Mouse (Mus musculus) heart, embryonic 16.5 days (tissue): Measurements from ENCODE around the gene Slc18b1. TPM values are rescaled to one million over a fixed set of nuclear protein-coding genes. Genes with fewer than 3 reads are reported as not detected.

Experiments
- ATAC-seq: fragments of 200-750 bp; cut with Nextera tagmentation; replicated peaks from 2 replicates; pipeline ENCODE4 v1.8.0; 2017; ENCODE audit warnings: moderate number of reproducible peaks; ENCODE audit not compliant: insufficient read depth, low FRiP score; ENCODE audit errors: extremely low read depth
- H3K27ac ChIP-seq: fragments of 300-500 bp; sonication (generic); 2 replicates; pipeline ENCODE4 v1.5.1; 2014; ENCODE audit warnings: mild to moderate bottlenecking, low read length, control low read depth, moderate library complexity
- H3K27me3 ChIP-seq: fragments of 300-500 bp; sonication (generic); 2 replicates; pipeline ENCODE4 v1.6.1; 2014; ENCODE audit warnings: low read length, mixed read lengths; ENCODE audit not compliant: control insufficient read depth, insufficient read depth
- H3K36me3 ChIP-seq: fragments of 300-500 bp; sonication (generic); 2 replicates; pipeline ENCODE4 v1.6.1; 2014; ENCODE audit not compliant: control insufficient read depth, insufficient read depth
- H3K4me1 ChIP-seq: fragments of 300-500 bp; sonication (generic); 2 replicates; pipeline ENCODE4 v1.6.1; 2014; ENCODE audit warnings: low read length, mixed read lengths; ENCODE audit not compliant: control insufficient read depth, insufficient read depth
- H3K4me2 ChIP-seq: fragments of 300-500 bp; sonication (generic); 2 replicates; pipeline ENCODE4 v1.6.1; 2014; ENCODE audit warnings: low read depth, mild to moderate bottlenecking, control low read depth, low read length
- H3K4me3 ChIP-seq: fragments of 300-500 bp; sonication (generic); 2 replicates; pipeline ENCODE4 v1.5.1; 2014; ENCODE audit warnings: mild to moderate bottlenecking, control low read depth, low read length
- H3K9ac ChIP-seq: fragments of 300-500 bp; sonication (generic); 2 replicates; pipeline ENCODE4 v1.6.1; 2014; ENCODE audit warnings: low read length, control low read depth
- H3K9me3 ChIP-seq: fragments of 300-500 bp; sonication (generic); replicated peaks from 2 replicates; pipeline ENCODE4 v1.6.1; 2016; ENCODE audit warnings: low read length; ENCODE audit not compliant: control insufficient read depth
- WGBS: fragments of 180-500 bp; shearing (Covaris S2); extraction: QIAGEN DNeasy Blood & Tissue Kit; methylation state at CpG from one replicate; pipeline ENCODE4 v1.1.7; 2014; 5-methylcytosine and 5-hydroxymethylcytosine counted together
- polyA plus RNA-seq: library from polyadenylated mRNA; unstranded; fragments of >200 nt; fragmentation: Nextera tagmentation; extraction: Ambion mirVana; gene quantifications from 2 replicates; pipeline ENCODE4 v1.2.1, GENCODE M21; 2015

Gene Slc18b1
- polyA plus RNA-seq, result 8.3 and 9.1 TPM in 2 replicates

GRCm38 (mm10) chr10:23796551-23797503, at the start of gene Slc18b1:
Gene Slc18b1, plus strand, starts transcription at chr10:23796986.
- Histone ChIP-seq H3K4me2 (peak within 1 kb of the TSS; percentile 65), H3K27ac (peak within 1 kb of the TSS; percentile 61), H3K27me3 (no peaks in the 10 kb centered on the region), H3K9ac (peak within 1 kb of the TSS; percentile 87), H3K4me1 (peaks cover 10% of the 10 kb centered on the region), H3K36me3 (0 out of 2 replicates have a peak, but pooled peaks cover 2% of the 10 kb centered on the region), H3K4me3 (peak within 1 kb of the TSS; percentile 81), H3K9me3 (no peaks in the 10 kb centered on the region)
- ATAC-seq, result peak; percentile 70
- WGBS, result 6% methylated on average over 43 of the region's 43 CpGs

- no peak overlapping the region for H3K9ac ChIP-seq
- H3K4me2 ChIP-seq, result no peak overlapping the region
- no peaks in the 10 kb centered on the region for H3K4me1 ChIP-seq
- 73% methylated on average over 7 of the region's 7 CpGs for WGBS
- ATAC-seq, result no peak
- H3K36me3 ChIP-seq, result no peaks in the 10 kb centered on the region
- H3K27ac ChIP-seq, result no peak overlapping the region
- no peaks in the 10 kb centered on the region for H3K27me3 ChIP-seq
- no peak overlapping the region for H3K4me3 ChIP-seq
- no peaks in the 10 kb centered on the region for H3K9me3 ChIP-seq
Observed at GRCm38 (mm10) chr10:23754166-23754565, 42.6 kb upstream of the Slc18b1 start.

- no peak for ATAC-seq
- H3K9me3 ChIP-seq, result no peaks in the 10 kb centered on the region
- H3K4me1 ChIP-seq, result no peaks in the 10 kb centered on the region
- no peak overlapping the region for H3K27ac ChIP-seq
- no peaks in the 10 kb centered on the region for H3K36me3 ChIP-seq
- no peak overlapping the region for H3K9ac ChIP-seq
- H3K4me3 ChIP-seq, result no peak overlapping the region
- no peaks in the 10 kb centered on the region for H3K27me3 ChIP-seq
- no peak overlapping the region for H3K4me2 ChIP-seq
- WGBS, result 33% methylated on average over 5 of the region's 5 CpGs
Observed at GRCm38 (mm10) chr10:23777288-23777945, 19.4 kb upstream of the Slc18b1 start.

GRCm38 (mm10) chr10:23780539-23781275, 16.1 kb upstream of the Slc18b1 start:
- H3K4me3 ChIP-seq, result no peak overlapping the region
- H3K27ac ChIP-seq, result no peak overlapping the region
- H3K4me2 ChIP-seq, result no peak overlapping the region
- H3K27me3 ChIP-seq, result no peaks in the 10 kb centered on the region
- peaks cover 20% of the 10 kb centered on the region for H3K36me3 ChIP-seq
- ATAC-seq, result peak; percentile 30; the same call in 1 of the 2 replicates
- 83% methylated on average over 6 of the region's 6 CpGs for WGBS
- H3K4me1 ChIP-seq, result peaks cover 7% of the 10 kb centered on the region
- H3K9me3 ChIP-seq, result no peaks in the 10 kb centered on the region
- H3K9ac ChIP-seq, result no peak overlapping the region

- 74% methylated on average over 11 of the region's 11 CpGs for WGBS
- no peaks in the 10 kb centered on the region for H3K9me3 ChIP-seq
- H3K4me1 ChIP-seq, result peaks cover 13% of the 10 kb centered on the region
- no peak overlapping the region; the same call in 1 of the 2 replicates for H3K27ac ChIP-seq
- ATAC-seq, result no peak
- H3K4me3 ChIP-seq, result no peak overlapping the region
- no peak overlapping the region for H3K4me2 ChIP-seq
- H3K27me3 ChIP-seq, result no peaks in the 10 kb centered on the region
- no peak overlapping the region for H3K9ac ChIP-seq
- peaks cover 24% of the 10 kb centered on the region for H3K36me3 ChIP-seq
Observed at GRCm38 (mm10) chr10:23781760-23782735, 14.7 kb upstream of the Slc18b1 start.

- Histone ChIP-seq H3K36me3 (peaks cover 24% of the 10 kb centered on the region), H3K9me3 (no peaks in the 10 kb centered on the region), H3K27ac (no peak overlapping the region), H3K4me1 (peaks cover 13% of the 10 kb centered on the region), H3K4me2 (no peak overlapping the region), H3K4me3 (no peak overlapping the region), H3K27me3 (no peaks in the 10 kb centered on the region), H3K9ac (no peak overlapping the region)
- no peak for ATAC-seq
- WGBS, result 35% methylated on average over 2 of the region's 2 CpGs
Observed at GRCm38 (mm10) chr10:23782855-23783492, 13.8 kb upstream of the Slc18b1 start.

GRCm38 (mm10) chr10:23783493-23783884, 13.3 kb upstream of the Slc18b1 start:
- 30% methylated on average over 2 of the region's 2 CpGs for WGBS
- Histone ChIP-seq H3K9ac (no peak overlapping the region), H3K4me3 (no peak overlapping the region), H3K9me3 (no peaks in the 10 kb centered on the region), H3K27me3 (no peaks in the 10 kb centered on the region), H3K4me2 (no peak overlapping the region), H3K4me1 (peaks cover 18% of the 10 kb centered on the region), H3K36me3 (peaks cover 24% of the 10 kb centered on the region), H3K27ac (no peak overlapping the region)
- no peak for ATAC-seq

- Histone ChIP-seq H3K4me1 (peaks cover 20% of the 10 kb centered on the region), H3K27me3 (no peaks in the 10 kb centered on the region), H3K9ac (no peak overlapping the region), H3K4me3 (no peak overlapping the region), H3K4me2 (no peak overlapping the region), H3K36me3 (peaks cover 24% of the 10 kb centered on the region), H3K9me3 (no peaks in the 10 kb centered on the region), H3K27ac (no peak overlapping the region)
- no peak for ATAC-seq
- WGBS, result 52% methylated on average over 2 of the region's 2 CpGs
Observed at GRCm38 (mm10) chr10:23784121-23784520, 12.7 kb upstream of the Slc18b1 start.
